Mouse (Mus musculus): ENCODE measurements around the gene Glcci1. TPM values are rescaled to one million over a fixed set of nuclear protein-coding genes. Genes with fewer than 3 reads are reported as not detected.

The Glcci1 gene
- polyA plus RNA-seq (2012; rRNA removed), result 2.1 and 4.2 TPM in 2 replicates

DNA sequence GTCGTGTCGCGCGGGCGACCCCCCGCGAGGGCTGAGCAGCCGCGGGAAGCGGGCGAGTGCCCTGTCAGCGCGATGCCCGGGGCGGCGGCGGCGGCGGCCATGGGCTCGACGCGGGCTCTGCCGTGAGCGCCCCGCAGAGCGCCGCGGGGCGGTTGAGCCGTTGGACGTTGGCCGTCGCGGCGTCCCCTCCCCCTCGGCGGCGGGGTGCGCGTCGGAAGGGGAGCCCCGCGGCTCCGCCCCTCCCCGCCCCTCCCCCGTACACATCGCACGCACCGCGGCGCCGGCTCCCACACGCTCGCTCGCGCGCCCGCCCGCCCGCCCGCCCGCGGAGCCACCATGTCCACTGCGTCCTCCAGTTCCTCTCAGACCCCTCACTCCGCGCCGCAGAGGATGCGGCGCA is at the start of gene Glcci1:
TSS of gene Glcci1 (plus strand) at position 50 of the 400 bp plus-strand sequence.
- no peak for DNase-seq (ENCODE audit: low read depth, low spot score)
- WGBS, result 1% methylated on average over 61 of the region's 69 CpGs

DNA sequence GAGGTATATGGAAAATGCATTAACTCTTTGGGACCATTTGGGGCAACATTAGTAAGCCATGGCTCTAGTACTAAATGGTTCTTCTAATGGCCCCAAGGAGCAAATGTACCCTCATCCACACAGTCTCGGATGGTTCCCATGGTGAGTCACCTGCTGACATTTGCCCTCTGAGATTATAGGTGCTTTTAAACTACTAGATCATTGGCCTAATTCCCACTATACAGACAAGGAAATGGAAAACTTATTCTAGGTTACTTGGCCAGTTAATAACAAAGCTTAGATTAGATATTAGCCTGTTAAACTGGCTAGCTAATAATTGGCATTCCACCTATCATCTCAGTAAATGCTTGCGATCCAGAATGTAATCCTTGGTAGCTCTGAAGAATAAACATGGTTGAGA is 47.0 kb upstream of the Glcci1 start:
- 47% methylated on average over 2 of the region's 2 CpGs for WGBS
- no peak for DNase-seq (ENCODE audit: low read depth, low spot score)

DNA sequence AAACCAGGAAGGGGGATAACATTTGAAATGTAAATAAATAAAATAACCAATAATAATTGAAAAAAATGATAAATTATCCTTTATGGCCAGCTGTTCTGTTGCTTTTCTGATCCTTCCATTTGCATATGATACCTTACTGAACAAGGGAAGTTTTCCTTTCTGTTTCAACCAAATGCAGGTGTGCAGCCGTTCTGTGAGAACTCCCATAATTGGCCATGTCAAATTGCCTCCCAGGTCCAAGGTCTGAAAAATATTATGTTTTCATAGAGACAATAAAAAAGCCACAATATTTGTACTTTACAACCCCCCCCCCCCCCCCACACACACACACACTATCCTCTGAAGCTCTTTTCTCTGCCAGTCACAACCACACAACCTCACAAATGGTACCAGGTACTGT is 44.0 kb upstream of the Glcci1 start:
- 23% methylated on average over 1 of the region's 1 CpGs for WGBS
- DNase-seq (ENCODE audit: low read depth, low spot score), result peak; percentile 70

DNA sequence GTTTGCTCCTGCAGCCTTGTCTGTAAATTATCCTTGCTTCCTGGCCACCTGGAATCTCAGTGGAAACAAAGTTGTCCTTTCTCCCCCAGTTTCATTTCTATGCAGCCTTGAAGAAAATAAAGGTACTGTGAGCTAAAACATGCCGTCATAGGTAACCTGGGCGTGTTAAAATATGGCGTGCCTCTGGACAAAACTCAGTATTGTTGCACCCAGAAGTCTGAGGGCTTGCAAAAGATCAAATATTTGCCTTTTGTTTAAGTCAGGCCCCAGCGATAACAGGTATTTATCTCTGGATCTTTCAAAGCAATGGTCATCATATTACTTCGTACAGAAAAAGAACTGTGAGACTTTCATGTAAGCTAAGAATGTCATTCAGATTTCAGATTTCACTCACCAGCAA is 43.4 kb upstream of the Glcci1 start:
- 39% methylated on average over 5 of the region's 5 CpGs for WGBS
- DNase-seq (ENCODE audit: low read depth, low spot score), result no peak

DNA sequence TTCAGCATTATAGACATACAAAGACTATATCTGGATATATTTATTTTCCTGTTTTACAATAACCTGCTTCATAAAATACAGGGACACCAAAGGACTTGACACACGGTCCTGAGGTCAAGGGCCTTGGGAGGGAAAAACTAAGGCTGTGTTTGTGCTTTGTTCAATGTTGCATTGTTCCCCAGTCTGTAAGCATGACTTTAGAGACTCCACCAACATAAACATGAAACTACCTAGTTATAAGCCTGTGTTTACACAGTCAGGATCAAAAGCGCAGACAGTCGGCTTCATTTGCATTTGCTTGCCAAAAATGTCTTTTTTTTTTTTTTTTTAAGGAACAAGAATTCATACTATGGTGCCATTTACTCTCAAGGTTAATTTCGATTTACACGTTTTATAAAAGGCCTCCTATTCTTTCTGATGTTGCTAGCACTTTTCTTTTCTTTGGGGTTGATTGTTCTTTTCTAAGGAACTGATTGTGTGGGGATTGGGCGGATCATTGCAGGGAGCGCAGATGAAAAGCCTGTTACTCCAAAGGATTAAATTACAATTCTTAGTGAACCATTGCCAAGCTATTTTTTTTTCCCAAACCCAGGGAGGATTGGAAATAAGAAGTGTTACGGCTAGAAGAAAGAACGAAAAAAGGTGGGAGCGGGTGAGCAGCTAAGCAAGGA is 41.6 kb upstream of the Glcci1 start:
- WGBS, result 42% methylated on average over 10 of the region's 10 CpGs
- DNase-seq (ENCODE audit: low read depth, low spot score), result no peak

DNA sequence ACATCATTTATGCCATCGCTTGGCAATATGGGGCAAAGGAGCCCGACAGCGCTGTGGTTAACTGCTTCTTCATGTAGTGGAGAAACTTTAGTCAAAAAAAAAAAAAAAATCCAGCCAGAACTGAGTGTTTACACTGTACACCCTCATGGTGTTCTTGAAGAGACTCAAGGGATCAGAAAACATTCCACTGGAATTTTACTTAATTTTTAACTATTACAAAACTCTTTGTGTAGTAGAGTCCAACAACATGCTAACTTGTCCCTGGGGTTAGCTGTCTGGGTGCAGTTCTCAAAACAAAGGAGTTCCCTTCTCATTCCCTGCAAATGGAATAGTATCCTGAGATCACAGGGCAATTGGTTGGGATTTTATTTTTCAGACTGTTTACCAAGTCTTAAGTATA is 39.5 kb upstream of the Glcci1 start:
- DNase-seq (ENCODE audit: low read depth, low spot score), result no peak
- WGBS, result 75% methylated on average over 3 of the region's 3 CpGs

DNA sequence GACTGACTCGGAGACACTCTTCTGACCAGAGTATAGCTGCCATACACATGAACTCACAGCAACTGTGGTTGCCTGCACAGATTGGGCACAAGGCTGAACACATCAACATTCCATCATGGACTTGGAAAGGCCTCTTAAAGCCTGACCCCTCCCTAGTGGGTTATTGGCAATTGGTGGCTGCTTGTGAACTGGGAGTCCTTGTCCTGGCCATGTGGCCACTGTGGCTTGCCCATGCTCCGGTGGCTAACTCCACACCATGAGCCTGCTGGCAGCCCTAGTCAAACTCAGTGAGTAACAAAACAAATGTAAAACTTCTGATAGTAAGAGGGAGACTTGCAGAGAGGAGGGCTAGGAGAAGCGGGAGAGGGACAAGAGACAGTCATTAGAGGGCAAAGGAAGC is 37.3 kb upstream of the Glcci1 start:
- whole genome bisulfite sequencing, result 95% methylated on average over 3 of the region's 3 CpGs
- no peak for DNase-seq (ENCODE audit: low read depth, low spot score)

DNA sequence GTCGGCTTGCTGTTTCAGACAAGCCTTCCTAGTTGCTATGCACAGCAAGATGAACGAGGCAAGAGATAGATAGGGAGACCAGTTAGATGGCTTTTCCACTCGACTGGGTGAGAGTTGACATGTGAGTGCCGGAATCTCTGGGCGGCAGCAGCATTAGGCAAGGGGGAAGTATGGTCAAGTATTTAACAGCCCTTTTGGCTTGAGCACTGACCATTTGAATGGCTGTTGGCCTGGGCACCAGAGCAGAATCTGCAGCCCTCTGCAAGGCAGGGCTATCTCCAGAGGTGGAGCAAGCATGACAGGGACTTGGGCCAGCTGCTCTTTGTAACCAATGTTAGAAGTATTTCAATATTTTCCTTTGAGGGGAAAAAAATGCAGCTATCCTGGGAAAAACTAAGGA is 36.5 kb upstream of the Glcci1 start:
- DNase-seq (ENCODE audit: low read depth, low spot score), result no peak
- 59% methylated on average over 5 of the region's 5 CpGs for WGBS

DNA sequence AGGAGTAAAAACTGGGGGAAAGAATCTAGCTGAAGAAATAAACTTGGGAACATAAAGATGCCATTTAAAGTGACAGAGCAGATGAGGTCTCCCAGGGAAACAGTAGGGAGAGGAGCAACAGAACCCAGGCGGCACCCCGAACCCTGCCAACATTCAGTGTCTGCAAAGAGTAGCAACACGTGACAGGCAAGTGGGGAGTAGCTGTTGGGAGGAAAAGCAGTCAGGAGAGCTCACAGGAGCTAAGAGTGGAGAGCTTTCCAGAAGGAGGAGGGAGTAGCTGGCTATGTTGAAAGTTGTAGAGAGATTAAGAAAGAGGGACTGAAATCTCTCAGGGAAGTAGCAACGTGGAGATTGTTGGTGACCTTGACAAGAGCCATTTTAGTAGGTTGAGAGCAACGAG is 35.9 kb upstream of the Glcci1 start:
- no peak for DNase-seq (ENCODE audit: low read depth, low spot score)
- WGBS, result 40% methylated on average over 5 of the region's 5 CpGs

DNA sequence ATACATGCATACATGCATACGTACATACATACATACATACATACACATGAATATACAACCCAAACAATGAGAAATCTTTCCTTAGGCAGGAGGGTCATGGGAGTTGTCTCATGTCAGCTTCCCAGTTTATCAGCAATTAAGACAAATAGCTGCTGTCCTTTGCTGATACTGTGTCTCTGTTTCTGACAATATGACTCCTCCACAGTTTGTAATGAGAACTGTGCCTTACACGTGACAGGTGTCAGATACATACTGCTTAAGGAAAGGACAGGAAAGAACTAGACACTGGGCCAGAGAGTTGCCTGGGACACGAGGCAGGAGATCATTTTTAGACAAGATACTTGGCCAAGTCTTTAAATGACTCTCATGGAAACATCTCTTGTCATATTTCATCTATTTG is 35.1 kb upstream of the Glcci1 start:
- no peak for DNase-seq (ENCODE audit: low read depth, low spot score)

DNA sequence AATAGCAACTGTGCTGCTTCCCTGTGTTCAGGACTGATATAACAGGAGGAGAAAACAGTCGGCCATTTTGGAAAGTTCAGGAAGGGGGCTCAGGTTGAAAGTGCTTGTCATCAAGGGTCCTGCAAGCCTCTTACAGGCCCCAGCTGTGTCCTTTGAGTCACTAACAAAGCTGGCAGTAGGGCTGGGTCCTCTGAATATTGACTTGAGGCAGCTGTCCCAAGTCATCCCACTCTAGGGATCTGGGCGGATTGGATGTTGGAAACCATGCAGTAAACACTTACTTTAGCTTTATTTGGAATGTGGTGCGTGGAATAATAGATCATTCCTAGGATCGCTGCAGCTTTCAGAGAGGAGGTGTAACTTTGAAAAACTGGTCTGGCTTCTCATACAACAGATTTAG is 34.6 kb upstream of the Glcci1 start:
- no peak for DNase-seq (ENCODE audit: low read depth, low spot score)
- WGBS, result 80% methylated on average over 4 of the region's 4 CpGs

More for the DNA sequence above, 35.1 kb upstream of the Glcci1 start:
- 79% methylated on average over 3 of the region's 3 CpGs for WGBS

DNA sequence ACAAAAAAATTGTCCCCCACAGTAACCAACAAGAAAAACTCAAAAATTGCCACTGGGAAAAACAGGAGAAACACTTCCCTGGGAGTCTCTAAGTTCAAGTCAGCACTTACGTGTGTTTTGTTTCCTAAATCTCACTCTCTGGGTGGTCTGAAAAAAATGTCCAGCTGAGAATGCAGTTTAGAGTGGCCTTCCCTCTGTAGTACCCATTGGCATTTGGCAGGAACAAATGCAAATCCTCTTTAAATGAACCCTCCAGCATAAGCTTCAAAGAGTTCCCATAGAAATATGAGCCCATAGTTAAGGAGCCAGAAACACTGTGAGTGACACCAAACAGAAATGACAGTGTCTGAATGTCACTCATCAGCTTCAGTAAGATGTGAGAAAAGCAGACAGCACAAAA is 30.2 kb upstream of the Glcci1 start:
- 88% methylated on average over 1 of the region's 1 CpGs for WGBS
- no peak for DNase-seq (ENCODE audit: low read depth, low spot score)

DNA sequence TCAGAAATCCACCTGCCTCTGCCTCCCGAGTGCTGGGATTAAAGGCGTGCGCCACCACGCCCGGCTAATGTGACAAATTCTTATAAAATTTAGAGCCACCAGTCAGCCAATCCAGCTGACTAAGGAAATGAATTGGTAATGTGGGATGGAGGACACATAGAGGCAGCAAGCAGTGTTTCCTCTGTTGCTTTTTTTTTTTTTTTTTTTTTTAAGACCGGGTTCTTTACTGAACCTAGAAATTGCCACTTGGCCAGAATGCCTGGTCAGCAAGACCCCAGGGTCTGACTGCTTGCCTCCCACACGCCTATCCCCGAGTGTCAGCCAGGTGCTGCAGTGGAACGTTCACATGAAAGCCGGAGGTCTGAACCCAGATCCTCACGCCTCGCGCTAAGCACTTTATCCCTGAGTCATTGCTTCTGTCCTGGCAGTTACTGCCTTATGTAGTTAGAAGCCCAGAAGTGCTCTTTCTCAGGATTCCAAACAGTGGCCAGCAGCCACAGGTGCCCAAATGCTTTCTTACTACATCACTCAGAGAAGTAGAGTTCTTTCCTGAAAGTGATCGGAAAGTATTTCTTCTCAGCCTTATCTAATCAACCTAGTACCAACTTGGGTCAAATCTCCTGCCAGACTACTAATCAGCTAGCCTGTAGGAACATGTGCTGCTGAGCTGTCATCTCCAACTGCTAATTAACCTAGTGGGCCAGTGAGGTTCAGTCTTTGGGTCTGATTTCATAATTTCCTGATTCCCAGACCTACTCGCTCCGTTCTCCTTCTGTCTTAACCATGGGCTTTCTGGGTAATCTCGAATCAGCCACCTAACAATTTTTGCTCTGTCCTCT is 24.7 kb upstream of the Glcci1 start:
- no peak for DNase-seq (ENCODE audit: low read depth, low spot score)
- WGBS, result 85% methylated on average over 17 of the region's 17 CpGs

DNA sequence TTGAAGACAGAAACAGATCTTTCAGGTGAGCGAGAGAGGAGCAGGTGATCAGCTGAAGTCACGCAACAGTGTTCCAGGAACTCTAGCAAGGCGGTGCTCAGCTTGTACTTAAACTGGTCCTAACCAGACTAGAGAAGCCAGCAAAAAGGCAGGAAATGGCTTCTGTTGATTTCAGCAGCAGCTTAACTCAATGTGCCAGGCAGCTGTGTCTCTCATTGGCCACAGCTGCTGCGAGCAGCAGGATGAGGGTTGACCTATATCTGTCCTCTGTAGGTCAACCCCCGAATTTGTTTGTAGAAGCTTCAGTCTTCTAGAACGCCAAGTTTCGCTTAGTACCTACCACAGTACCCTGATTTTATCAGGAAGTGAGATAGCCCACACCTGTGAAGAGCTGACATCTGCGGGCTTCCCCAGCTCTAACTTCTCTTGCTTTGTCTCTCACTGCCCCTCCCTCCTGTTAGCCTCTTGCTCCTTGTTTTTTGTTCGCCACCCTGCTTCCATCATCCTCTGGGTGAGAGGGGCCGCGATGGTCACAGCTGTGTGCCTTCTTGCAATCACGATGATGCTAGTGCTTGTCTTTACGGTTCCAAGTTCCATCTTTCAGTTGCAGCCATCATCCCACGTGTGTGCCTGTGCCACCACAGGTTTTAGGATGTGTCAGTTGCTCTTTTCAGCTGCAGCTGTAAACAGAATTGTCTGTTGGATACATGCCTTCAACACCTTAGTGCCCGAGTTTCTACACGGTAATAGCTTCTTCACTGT is 23.8 kb upstream of the Glcci1 start:
- WGBS, result 71% methylated on average over 16 of the region's 16 CpGs
- DNase-seq (ENCODE audit: low read depth, low spot score), result no peak

DNA sequence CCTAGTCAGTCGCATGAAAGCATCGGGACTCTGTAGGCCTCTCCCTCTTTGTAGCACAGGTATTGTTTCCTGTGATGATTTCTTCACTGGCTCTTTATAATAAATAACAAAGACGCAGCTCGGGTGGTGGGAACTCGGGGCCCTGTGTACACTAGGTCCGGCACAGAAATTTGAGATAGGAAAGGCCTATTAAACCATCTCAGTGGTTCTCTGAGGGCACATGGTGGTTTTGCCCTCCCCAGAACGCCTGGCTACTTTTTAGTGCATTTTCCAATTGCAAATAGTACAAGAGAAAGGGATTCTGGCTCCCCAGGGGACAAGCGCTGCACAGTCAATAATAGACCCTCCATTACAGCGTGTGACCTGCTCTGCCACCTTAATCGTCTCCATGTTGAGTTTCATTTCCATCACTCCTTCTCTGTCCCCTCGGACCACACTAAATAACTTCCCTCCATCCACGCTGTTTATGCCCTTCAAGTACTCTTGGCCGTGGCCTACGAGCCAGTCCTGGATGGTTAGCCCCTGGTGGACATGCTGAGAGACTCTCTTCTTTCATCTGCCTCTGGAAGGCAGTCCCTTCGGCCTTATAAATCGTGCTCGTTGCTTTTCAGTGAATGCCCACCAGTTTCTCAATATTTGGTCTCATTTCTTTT is 22.9 kb upstream of the Glcci1 start:
- WGBS, result 91% methylated on average over 17 of the region's 17 CpGs
- no peak for DNase-seq (ENCODE audit: low read depth, low spot score)

DNA sequence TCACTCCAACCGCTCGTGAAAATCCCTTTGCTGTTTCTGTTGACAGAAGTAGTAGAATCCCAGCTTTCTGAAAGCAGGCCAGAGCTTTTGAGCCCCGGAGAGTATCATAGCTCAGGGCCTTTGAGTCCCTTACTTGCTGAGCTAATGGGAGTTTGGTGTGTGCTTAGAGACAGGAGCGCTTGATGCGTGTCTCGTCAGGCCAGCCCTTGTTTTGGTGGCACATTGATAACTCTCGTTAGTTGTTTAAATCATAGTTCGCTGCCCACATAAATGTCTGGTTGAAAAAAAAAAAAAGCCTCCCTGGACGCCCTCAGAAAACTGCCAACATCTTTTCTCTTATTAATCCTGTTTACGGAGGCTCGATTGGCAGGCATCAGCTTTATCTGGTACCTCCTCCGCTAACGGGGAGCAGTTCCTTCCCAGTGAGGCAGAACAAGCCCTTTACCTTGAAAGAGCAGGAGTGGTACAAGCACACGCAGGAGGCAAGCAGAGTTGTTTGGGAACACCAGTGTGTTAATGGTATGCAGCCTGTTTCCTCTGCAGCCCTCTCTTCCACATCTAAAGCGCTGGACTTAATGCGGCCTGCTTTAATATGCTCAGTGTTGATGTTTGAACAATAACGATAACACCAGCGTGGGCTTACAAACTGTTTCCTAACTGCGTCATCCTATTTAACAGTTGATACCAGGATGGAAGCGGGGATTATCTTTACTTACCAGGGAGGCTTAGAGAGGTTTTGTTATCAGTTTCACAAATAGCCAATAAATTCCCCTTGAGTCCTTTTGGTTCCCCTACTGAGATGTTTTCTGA is 22.2 kb upstream of the Glcci1 start:
- DNase-seq (ENCODE audit: low read depth, low spot score), result no peak
- 78% methylated on average over 20 of the region's 20 CpGs for WGBS

DNA sequence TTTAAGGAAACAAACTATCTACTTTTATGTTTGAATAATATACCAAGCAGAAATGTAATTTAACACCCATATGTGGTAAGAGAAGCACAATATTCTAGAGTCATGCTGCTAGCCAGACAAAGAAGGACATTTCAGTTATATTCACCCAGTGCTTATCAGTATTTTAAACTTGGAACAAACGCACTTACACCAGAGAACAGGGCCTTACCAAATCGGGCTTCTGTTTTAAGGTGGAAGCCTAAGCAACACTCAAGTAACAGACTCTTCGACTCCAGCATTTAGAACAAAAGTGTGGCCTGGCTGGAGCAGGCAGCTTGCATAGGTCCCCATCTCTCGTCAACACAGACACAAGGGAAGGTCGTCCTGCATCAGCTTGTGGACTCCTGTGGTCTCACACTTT is 21.2 kb upstream of the Glcci1 start:
- DNase-seq (ENCODE audit: low read depth, low spot score), result no peak
- 73% methylated on average over 5 of the region's 5 CpGs for WGBS

DNA sequence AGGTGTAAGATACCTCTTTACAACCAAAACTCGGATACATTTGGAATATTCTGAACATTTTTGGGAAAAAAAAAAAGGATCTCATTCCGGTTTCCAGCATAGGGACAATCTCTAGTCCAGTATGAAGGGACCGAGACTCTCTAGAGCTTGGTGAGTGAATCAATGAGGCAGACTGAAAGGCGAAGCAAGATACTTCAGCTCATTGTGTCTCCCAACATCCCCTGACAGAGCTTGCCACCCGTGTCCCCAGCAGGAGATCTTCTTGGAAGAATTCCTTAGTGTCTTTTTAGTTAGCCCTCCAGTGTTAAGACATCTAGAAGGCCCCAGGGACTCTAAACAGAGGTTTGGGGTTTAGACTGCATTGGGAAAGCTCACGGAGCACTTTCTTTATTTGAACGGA is 20.1 kb upstream of the Glcci1 start:
- DNase-seq (ENCODE audit: low read depth, low spot score), result no peak
- WGBS, result 87% methylated on average over 7 of the region's 7 CpGs

DNA sequence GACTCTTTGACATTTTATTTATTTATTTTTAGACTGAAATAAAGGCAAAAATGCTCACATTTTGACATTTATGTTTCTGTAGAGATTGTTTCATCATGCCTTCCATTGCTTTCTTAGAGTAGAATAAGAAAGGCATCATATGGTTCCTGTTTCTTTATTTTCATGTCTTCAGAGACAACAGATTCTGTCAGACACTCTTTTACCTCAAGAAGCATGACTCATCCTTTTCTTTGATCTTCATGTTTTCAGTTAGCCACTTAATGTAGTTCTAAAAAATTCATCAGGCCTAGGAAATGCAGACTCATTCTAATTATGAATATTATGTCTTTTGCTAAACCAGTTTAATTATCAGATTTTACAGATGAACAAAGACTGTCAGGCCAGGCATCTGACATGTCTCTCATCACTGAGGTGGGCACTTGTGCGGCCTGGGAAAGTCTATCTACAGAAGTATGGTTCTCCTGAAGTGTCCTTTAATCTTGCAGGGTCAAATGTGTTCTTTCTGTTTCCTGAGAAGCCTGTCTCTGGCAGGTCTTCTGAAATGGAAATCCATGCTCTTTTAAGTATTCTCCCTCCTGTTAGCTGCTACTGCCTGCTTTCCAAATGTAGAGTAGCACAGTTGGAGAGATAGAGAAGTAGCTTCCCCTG is 19.3 kb upstream of the Glcci1 start:
- 98% methylated on average over 1 of the region's 1 CpGs for WGBS
- DNase-seq (ENCODE audit: low read depth, low spot score), result no peak
